Mouse (Mus musculus) common myeloid progenitor, adult 5-6 weeks (primary cell): ENCODE results near the gene Grk5. TPM values are rescaled to one million over a fixed set of nuclear protein-coding genes. Genes with fewer than 3 reads are reported as not detected.
"Not testable (repeated sequence)": the region's sequence is repeated elsewhere in the genome, so short reads cannot be mapped to it uniquely, and the experiment has no call there.

Experiments used
- ATAC-seq: replicated peaks from 2 replicates; pipeline ENCODE4 v1.8.0; 2016; ENCODE audit warnings: low read depth, mild to moderate bottlenecking, moderate TSS enrichment, inconsistent platforms; ENCODE audit not compliant: poor library complexity, severe bottlenecking
- total RNA-seq: library from RNA; stranded (forward); fragments of 200-1000, 187-1606 nt; gene quantifications from 2 replicates; pipeline ENCODE4 v1.2.3, GENCODE M21; 2017

The Grk5 gene
- 2.1 and 3.3 TPM in 2 replicates for total RNA-seq

GRCm38 (mm10) chr19:60889714-60890315, at the start of gene Grk5:
Gene Grk5 (plus strand): TSS chr19:60889749.
- peak; percentile 88 for ATAC-seq

- ATAC-seq: peak; percentile 47; the same call in 1 of the 2 replicates
Measured at GRCm38 (mm10) chr19:60843324-60843723, 46.2 kb upstream of the Grk5 start.

- ATAC-seq: no peak
Measured at GRCm38 (mm10) chr19:60845731-60846130, 43.8 kb upstream of the Grk5 start.

- peak; percentile 99 for ATAC-seq
Measured at GRCm38 (mm10) chr19:60860868-60861700, 28.5 kb upstream of the Grk5 start, which contains the start of gene Sfxn4. Gene Sfxn4 (minus strand): TSS chr19:60861479.

GRCm38 (mm10) chr19:60866169-60866568, 23.4 kb upstream of the Grk5 start:
- not testable (repeated sequence) for ATAC-seq

GRCm38 (mm10) chr19:60870489-60870888, 19.1 kb upstream of the Grk5 start:
- ATAC-seq: no peak

GRCm38 (mm10) chr19:60871366-60871765, 18.2 kb upstream of the Grk5 start:
- no peak for ATAC-seq

- ATAC-seq: peak; percentile 3; the same call in 1 of the 2 replicates
Measured at GRCm38 (mm10) chr19:60872272-60872671, 17.3 kb upstream of the Grk5 start.

GRCm38 (mm10) chr19:60873501-60873900, 16.0 kb upstream of the Grk5 start:
- no peak for ATAC-seq

- ATAC-seq: peak; percentile 98
Measured at GRCm38 (mm10) chr19:60874064-60874694, 15.4 kb upstream of the Grk5 start, which contains the start of gene Prdx3. Gene Prdx3 (minus strand): TSS chr19:60874556.

- peak; percentile 39; the same call in 1 of the 2 replicates for ATAC-seq
Measured at GRCm38 (mm10) chr19:60883129-60883528, 6.4 kb upstream of the Grk5 start.

GRCm38 (mm10) chr19:60887637-60888036, 1.9 kb upstream of the Grk5 start:
- ATAC-seq: no peak

GRCm38 (mm10) chr19:60889101-60889713, 342 bp upstream of the Grk5 start:
- ATAC-seq: peak; percentile 24

- ATAC-seq: peak; percentile 15
Measured at GRCm38 (mm10) chr19:60890391-60891122, 1.0 kb downstream of the Grk5 start.

GRCm38 (mm10) chr19:60891123-60891470, 1.5 kb downstream of the Grk5 start:
- no peak for ATAC-seq

- ATAC-seq: peak; percentile 49
Measured at GRCm38 (mm10) chr19:60891934-60892547, 2.5 kb downstream of the Grk5 start.

- no peak for ATAC-seq
Measured at GRCm38 (mm10) chr19:60895251-60895880, 5.8 kb downstream of the Grk5 start.

GRCm38 (mm10) chr19:60903139-60903538, 13.6 kb downstream of the Grk5 start:
- no peak for ATAC-seq

- ATAC-seq: no peak
Measured at GRCm38 (mm10) chr19:60903971-60904370, 14.4 kb downstream of the Grk5 start.
